Mouse (Mus musculus): ENCODE measurements around the gene Defa25. TPM values are rescaled to one million over a fixed set of nuclear protein-coding genes. Genes with fewer than 3 reads are reported as not detected.

The Defa25 gene
- total RNA-seq (2023) = not detected

DNA sequence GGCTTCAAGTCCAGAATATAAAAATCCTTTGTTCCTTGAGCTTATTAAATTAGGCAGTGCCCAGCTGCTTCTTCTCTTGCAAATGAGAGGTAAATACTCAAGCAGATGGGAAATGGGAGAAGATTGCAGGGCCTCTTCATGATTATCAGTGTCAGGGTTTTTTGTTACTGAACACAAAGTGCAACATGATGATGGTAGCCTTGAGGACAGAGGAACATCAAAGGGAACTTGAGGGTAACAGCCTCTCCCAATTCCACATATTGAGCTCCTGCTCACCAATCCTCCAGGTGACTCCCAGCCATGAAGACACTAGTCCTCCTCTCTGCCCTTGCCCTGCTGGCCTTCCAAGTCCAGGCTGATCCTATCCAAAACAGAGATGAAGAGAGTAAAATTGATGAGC lies at the start of gene Defa25:
Gene Defa25, plus strand, starts transcription at position 301 of the 400 bp plus-strand sequence.

GRCm38 (mm10) chr8:21054747-21055146 lies 29.5 kb upstream of the Defa25 start, which contains the start of gene Defa23:
Gene Defa23, plus strand, starts transcription at chr8:21055047.

DNA sequence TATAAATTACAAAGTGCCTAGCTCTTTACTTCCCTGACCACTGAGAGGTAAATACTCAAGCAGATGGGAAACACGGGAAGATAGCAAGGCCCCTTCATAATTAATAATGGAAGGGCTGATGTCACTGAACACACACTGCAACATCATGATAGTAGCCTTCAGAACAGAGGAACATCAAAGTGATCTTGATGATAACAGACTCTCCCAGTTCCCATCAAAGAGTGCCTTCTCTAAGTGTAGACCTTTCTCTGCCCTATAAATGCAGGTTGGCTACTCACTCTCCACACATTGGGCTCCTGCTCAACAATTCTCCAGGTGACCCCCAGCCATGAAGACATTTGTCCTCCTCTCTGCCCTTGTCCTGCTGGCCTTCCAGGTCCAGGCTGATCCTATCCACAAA lies 19.5 kb upstream of the Defa25 start, which contains the start of gene Defa35:
Gene Defa35, plus strand, starts transcription at position 301 of the 400 bp plus-strand sequence.

DNA sequence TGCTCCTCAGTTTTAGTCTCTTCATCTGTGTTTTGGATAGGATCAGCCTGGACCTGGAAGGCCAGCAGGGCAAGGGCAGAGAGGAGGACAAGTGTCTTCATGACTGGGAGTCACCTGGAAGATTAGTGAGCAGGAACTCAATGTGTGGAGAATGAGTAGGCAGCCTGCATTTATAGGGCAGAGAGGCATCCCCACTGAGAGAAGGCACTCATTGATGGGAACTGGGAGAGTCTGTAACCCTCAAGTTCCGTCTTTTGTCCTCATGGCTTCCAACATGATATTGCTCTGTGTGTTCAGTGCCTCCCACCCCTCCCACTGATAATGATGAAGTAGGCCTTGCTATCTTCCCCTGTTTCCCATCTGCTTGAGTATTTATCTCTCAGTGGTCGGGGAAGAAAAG lies 11.7 kb downstream of the Defa25 start, which contains the start of gene Gm14851:
Gene Gm14851, minus strand, starts transcription at position 101 of the 400 bp plus-strand sequence.

GRCm38 (mm10) chr8:21134342-21134741 lies 50.1 kb downstream of the Defa25 start, which contains the start of gene Defa30:
Gene Defa30, plus strand, starts transcription at chr8:21134642.

Other genes starting within 250 kb of the Defa25 start
- gene Defb33, start 191.8 kb upstream of the Defa25 start, total RNA-seq (2023) = not detected
- not detected for gene Gm15056, start 181.8 kb upstream of the Defa25 start, total RNA-seq (2023)
- gene Gm6040, start 162.4 kb upstream of the Defa25 start, total RNA-seq (2023) = not detected
- gene AY761185, start 139.7 kb upstream of the Defa25 start, total RNA-seq (2023) = not detected
- not detected for gene Defa21, start 58.9 kb upstream of the Defa25 start, total RNA-seq (2023)
- gene Defa23, start 29.4 kb upstream of the Defa25 start, total RNA-seq (2023) = not detected
- not detected for gene Defa35, start 19.4 kb upstream of the Defa25 start, total RNA-seq (2023)
- not detected for gene Gm14851, start 11.6 kb downstream of the Defa25 start, total RNA-seq (2023)
- not detected for gene Defa30, start 50.2 kb downstream of the Defa25 start, total RNA-seq (2023)
- gene Defa22, start 77.8 kb downstream of the Defa25 start, total RNA-seq (2023) = not detected
- not detected for gene Defa31, start 107.2 kb downstream of the Defa25 start, total RNA-seq (2023)
- gene Gm15293, start 117.1 kb downstream of the Defa25 start, total RNA-seq (2023) = not detected
- not detected for gene Gm15292, start 165.3 kb downstream of the Defa25 start, total RNA-seq (2023)
- not detected for gene Defa27, start 231.1 kb downstream of the Defa25 start, total RNA-seq (2023)
- gene Defa29, start 242.6 kb downstream of the Defa25 start, total RNA-seq (2023) = not detected

Measured in B cell, adult 67 days (primary cell).